In the genomic region with DNA sequence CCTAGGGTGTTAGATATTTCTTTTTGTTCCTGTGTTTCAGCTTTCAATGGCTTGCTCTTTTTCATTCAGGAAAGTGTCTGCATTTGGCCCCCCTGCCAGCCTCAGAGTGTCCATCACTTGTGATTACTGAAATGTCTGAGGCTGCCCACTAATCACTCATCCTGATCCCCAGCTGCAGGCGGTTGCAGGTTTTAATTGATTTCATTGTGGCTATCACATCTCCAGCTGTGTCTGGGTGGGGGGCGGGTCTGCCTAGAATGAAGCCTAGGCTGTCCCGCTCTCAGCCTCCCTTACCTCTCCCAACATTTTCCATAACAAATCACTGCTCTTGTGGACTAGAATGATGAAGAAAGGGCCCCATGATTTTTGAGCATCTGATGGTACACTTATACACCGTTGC, we compare ENCODE assay signal across 20 mouse cellular contexts. TPM values are rescaled to one million over a fixed set of nuclear protein-coding genes. Genes with fewer than 3 reads are reported as not detected.
"Had no signal": no experiment of that assay in that cellular context is flagged by ENCODE, and none has a peak within 500 bp of the region (broad histone marks: within the 10 kb centered on the region; RNA-seq: fewer than 3 reads in every experiment).

No protein-coding gene starts in this region.

- H3K9ac ChIP-seq: limb, embryonic 15.5 days; liver, embryonic 12.5 days; lung, embryonic 15.5 days; midbrain, embryonic 13.5 days had no signal

- H3K4me2 ChIP-seq: limb, embryonic 15.5 days; liver, embryonic 12.5 days; lung, embryonic 15.5 days; midbrain, embryonic 13.5 days had no signal

- H3K27ac ChIP-seq: limb, embryonic 15.5 days; liver, embryonic 12.5 days; lung, embryonic 15.5 days; macrophage; midbrain, embryonic 13.5 days had no signal

- DNase-seq: kidney, adult 8-10 months; layer of hippocampus, adult 9-11 months; layer of hippocampus, postnatal 36 days; lung, postnatal 14 days; right cerebral cortex, postnatal 25 days had no signal

- H3K4me1 ChIP-seq: liver, embryonic 12.5 days had no signal

- H3K4me3 ChIP-seq: limb, embryonic 15.5 days; liver, embryonic 12.5 days; lung, embryonic 15.5 days; midbrain, embryonic 13.5 days had no signal

- H3K36me3 ChIP-seq: limb, embryonic 15.5 days; liver, embryonic 12.5 days; lung, embryonic 15.5 days; midbrain, embryonic 13.5 days had no signal

- ATAC-seq: intestine, postnatal 0 days; liver, embryonic 12.5 days; midbrain, embryonic 13.5 days had no signal

- H3K9me3 ChIP-seq: limb, embryonic 15.5 days; liver, embryonic 12.5 days; lung, embryonic 15.5 days; midbrain, embryonic 13.5 days had no signal

RNA-seq across cellular contexts. Expression of a gene that starts 5.9 kb away (rescaled TPM):
- total RNA-seq: left cerebral cortex, postnatal 25 days; megakaryocyte-erythroid progenitor cell, adult 5-6 weeks had no signal
- polyA plus RNA-seq: intestine, postnatal 0 days; limb, embryonic 11.5 days; liver, embryonic 12.5 days; liver, embryonic 16.5 days; lung, embryonic 15.5 days; macrophage; small intestine, adult 2 months had no signal

RNA-seq across cellular contexts. Expression of a gene that starts 8.3 kb away (rescaled TPM):
- total RNA-seq: layer of hippocampus, adult 18-20 months; layer of hippocampus, postnatal 36 days; left cerebral cortex, adult 8-10 months; left cerebral cortex, postnatal 25 days; megakaryocyte-erythroid progenitor cell, adult 5-6 weeks had no signal
- polyA plus RNA-seq: intestine, postnatal 0 days; limb, embryonic 15.5 days; liver, embryonic 16.5 days; lung, embryonic 15.5 days; macrophage; midbrain, embryonic 13.5 days; small intestine, adult 2 months; stomach, embryonic 16.5 days had no signal

RNA-seq across cellular contexts. Expression of a gene that starts 35.7 kb away (rescaled TPM):
- total RNA-seq: layer of hippocampus, adult 18-20 months; layer of hippocampus, postnatal 36 days; left cerebral cortex, adult 8-10 months; left cerebral cortex, postnatal 25 days; megakaryocyte-erythroid progenitor cell, adult 5-6 weeks had no signal
- polyA plus RNA-seq: kidney, embryonic 16.5 days; limb, embryonic 11.5 days; limb, embryonic 15.5 days; lung, embryonic 15.5 days; macrophage; midbrain, embryonic 13.5 days; small intestine, adult 2 months; stomach, embryonic 16.5 days had no signal
